Mouse (Mus musculus): Measurements from ENCODE around the gene Lcp2.

Lcp2 gene

DNA sequence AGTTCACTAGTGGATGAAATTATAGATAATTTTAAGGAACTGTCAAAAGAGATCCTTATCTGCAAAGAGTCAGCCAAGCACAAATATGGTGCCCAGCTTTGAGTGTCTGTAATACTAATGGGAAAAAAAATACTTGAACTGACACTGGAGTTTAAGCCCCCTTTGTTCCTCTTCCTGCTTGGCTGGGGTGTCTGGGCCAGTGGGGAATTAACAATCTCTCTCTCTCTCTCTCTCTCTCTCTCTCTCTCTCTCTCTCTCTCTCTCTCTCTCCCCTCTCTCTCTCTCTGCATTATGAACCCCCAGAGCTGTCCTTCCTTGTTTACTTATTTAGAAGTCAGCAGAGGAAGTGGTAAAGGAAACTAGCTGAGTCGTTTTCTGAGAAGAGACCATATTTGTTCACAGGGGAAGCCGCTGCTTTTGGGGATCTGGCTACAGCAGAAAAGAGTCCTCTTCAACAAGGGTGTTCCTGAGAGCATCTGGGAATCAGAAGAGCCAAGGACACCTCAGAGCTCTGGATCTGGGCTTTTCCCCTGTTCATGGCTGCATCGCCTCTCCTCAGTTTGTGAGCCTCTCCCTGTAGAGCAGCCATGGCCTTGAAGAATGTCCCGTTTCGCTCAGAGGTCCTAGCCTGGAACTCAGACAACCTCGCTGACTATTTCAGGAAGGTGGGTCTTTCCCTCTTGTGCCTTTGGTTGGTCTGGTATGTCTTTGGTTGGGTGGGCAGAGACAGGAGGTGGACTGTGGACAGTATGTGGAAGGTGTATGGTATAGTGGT is at the start of gene Lcp2:
Lcp2 (plus strand) TSS at position 154 of the 775 bp plus-strand sequence.
- no peak for DNase-seq (ENCODE audit: low spot score)

DNA sequence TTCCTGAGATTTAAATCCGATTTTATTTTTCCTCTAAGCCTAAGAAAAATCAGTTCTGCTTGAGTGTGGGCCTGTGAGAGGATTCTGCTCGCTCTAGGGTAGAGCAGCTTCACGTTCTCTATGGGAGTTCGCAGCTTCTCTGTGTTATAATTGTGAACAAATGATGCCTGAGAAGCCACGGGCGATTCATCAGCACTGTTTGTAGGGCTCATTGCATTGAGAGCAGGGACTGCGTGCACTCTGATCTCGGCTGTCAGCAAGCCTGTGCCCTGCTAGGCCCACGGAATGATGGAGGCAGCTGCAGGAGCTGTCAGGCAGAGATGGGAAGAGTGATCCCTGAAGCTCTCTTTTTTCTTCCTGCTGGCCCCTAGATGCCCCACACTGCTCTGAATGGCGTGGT is 48.5 kb upstream of the Lcp2 start:
- no peak for DNase-seq (ENCODE audit: low spot score)

DNA sequence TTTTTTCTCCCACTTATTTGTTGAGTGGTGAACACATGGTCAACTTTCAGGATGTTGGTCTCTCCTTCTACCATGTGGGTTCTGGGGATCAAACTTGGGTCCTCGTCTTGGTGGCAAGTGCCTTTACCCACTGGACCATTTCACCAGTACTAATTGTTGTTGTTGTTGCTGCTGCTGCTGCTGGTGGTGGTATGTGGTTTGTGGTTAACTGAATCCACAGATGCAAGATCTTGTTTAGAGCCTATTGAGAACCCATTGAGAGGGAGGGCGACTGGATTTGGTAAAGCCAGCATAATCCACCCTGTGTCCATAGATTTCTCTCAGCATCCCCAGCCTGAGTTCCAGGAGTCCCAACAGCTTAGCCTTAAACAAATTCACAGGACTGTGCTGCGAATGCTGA is 46.3 kb upstream of the Lcp2 start:
- no peak for DNase-seq (ENCODE audit: low spot score)

DNA sequence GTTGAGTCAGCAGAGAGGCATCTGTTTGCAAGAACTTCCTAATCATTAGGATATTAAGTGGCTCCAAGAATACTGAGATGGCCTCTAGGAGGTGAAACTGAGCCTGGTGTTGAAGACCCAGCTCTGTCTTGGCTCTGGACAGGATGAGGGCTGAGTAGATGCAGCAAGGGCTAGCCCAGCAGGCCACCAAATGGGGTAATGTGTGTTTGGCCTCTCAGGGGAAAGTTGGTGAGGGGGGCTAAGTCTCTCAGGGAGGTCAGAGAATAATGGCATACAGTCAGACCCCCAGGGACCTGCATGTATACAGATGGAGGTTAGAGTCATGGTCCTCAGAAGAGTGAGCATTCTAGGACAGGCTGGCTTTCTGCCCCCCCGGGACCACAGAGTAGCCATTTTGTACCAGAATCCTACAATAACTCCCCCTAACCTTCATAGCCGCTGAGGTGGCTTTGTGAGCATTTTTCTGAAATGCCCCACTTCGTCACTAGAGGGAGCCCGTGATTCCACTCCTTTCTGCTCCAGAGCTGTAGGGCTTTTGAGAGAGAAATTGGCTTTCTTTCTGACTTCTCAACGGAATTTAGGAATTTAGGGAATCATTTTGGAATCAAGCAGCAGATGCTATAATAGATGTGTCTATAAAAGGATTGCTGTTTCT is 44.7 kb upstream of the Lcp2 start:
- no peak for DNase-seq (ENCODE audit: low spot score)

DNA sequence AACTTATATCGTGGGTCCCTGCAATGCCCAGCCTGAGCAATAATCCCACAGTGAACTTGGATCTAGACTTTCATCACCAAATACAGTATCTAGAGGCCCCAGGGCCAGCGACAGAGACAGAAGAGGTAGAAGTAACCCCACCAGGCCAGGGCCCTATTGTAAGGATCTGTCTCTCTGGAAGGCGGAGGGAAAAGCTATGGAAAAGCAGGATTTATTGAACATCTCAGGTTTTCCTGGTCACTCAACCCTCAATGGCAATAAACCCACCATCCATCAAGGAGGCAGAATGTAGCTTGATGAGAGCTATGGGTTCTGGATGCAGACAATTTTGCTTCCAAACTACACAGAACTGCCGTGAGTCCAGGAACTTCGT is 44.1 kb upstream of the Lcp2 start:
- DNase-seq (ENCODE audit: low spot score): no peak

DNA sequence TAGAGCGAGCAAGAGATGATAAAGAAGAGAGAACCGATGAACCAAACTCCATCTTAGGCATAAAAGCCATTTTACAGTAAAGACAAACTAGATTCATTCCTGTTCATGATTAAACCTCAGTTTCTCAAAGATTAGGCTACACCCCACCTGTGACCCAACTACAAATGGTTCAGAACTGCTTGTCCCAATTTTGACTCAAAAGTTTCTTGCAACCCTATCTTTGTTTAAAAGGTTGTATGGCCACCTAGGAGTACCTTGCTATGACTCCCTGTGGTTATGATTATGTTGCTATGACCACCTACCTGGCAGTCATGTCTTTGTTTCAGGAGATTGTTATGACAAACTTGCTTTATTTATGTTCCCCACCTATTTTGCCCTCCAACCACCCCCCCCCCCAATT is 39.1 kb upstream of the Lcp2 start:
- DNase-seq (ENCODE audit: low spot score): no peak

DNA sequence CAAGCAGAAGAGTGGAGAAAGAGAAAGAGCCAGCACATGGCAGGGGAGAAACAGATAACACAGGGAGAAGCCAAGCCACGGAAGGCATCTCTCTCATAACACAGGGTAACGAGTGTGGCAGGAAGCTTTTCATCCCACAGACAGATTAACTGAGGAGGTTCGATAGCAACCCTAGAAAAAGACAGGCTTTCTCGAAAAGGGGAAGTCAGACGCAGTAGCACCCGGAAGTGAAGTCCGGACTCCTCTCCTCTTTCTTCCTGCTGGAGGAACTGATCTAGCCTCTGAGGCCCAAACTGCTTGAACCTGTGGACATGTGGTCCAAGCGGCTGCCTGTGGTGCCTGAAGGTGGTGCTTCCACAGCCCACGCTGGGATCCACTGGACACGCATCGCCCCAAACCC is 38.5 kb upstream of the Lcp2 start:
- no peak for DNase-seq (ENCODE audit: low spot score)

DNA sequence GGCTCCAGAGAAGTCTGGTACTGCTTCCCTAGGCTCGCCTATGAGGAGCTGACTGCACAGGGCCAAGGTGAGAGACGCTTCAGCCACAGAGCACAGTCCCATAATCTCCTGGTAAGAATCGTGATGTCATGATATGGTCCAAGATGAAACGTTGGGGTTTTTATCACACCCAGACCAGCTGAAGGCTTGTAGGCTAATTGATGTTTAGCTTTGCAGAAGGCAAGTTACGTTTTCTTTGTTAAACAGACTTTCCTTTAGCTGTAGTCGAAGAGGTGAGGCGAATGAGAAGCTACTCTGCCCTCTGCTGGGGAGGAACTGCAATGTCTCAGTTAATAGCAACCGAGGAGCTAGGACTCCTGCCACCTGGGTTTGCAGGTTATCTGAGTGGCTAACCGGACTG is 38.0 kb upstream of the Lcp2 start:
- DNase-seq (ENCODE audit: low spot score): no peak

DNA sequence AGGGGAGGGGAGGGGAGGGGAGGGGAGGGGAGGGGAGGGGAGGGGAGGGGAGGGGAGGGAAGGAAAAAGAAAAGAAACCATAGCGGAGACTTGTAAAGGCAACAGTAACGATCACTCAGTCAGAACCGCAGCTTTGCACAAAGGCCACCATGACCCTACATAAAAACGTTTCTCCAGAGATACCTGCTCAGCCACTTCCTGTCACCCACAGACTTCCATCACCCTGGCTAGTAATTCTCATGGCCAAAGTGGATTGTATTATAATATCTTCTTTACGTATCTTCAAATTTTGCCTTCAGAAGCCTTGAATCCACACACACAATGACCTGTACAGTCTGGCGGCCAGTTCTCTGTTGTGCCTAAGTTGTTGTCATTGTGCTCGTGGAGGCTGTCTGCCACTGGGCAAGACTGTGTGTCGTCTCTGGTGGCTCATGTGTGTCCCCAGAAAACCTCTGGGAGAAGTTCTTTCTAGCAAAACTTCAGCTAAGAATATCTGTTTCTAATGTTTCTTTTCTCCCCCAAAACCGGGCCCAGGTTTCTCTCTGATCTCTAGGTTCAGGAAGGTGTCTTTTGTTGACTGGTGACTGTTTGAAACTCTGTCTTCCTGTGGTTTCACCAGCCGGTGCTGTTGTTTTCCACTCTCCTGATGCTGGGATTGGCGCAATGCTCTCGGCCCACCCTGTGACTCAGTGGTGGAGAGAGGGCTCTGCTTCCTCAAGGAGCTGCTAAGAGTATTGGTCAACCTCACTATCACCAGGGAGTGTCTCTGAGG is 37.2 kb upstream of the Lcp2 start:
- no peak for DNase-seq (ENCODE audit: low spot score)

DNA sequence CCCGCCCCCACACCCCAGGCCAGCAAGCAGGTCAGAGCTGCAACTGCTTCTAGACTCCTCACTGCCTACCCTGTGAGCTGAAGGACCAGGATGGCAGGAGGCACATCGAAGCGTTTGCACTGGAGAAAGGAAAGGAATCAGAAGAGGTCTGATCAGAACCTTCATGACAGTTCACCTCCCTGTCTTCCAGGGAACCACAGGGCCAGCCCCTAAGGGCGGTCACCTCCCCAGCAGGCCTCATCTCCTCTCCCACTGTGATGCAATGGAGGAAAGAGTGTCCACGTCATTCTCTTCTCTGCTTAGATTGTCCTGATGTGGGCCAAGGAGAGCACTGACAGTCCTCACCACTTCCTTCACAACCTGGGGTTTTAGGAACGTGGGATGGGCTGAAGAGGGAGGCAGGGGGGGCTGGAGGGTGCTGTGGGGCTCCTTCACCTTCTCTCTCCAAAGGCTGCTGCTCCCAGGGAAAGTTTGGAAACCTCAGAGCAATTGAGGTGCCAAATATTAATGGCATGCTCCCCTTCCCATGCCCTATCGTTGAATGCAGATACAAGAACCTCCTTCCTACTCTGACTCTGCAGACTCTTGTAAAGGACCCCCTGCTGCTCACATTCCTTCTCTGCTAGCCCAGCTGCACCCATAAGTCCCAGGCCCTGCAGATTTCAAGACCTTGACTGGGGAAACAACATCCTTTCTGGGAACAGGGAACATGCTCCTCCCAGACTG is 36.4 kb upstream of the Lcp2 start:
- DNase-seq (ENCODE audit: low spot score): no peak

DNA sequence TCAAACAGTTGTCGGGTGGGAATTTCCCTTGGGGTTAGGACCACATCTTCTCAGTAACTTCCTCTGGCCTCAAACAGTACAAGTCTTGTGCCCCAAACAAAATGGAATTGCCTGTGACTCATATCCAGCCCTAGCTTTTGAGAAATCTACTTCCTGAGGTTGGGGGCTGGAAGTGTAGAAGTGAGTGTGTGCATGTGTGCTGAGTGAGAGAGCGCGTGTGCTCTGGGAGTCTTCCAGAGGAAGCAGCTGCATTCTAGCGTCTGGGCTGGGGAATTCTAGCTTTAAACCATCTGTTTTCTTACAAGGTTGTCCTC is 35.9 kb upstream of the Lcp2 start:
- no peak for DNase-seq (ENCODE audit: low spot score)

DNA sequence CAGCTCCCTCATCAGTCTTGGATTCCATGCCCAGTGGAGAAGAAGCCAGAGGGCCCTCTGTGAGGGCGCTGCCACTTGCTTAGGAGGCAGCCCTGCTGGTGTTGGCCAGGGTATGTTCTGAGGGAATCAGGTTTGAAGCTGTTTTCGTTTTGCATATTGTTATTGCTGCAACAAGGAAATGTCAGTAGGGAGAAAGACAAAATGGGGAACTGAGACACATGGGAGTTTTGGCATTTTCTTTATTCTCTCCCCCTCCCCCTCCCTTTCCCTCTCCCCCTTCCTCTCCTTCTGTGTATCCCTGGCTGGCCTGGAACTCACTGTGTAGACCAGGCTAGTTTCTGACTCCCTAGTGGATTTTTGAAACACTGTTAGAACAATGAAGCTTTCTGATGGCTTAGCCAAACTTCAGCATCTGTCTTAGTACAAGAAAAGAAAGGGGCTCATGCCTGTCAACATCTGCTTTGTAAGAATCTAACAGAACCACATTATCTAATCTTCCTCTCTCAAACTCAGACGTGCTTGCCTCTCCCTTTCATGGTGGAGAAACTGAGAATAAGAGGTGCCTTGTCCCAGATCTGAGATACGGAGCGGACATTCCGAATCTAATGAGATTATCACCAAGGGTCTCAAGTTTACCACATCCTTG is 34.6 kb upstream of the Lcp2 start:
- no peak for DNase-seq (ENCODE audit: low spot score)

DNA sequence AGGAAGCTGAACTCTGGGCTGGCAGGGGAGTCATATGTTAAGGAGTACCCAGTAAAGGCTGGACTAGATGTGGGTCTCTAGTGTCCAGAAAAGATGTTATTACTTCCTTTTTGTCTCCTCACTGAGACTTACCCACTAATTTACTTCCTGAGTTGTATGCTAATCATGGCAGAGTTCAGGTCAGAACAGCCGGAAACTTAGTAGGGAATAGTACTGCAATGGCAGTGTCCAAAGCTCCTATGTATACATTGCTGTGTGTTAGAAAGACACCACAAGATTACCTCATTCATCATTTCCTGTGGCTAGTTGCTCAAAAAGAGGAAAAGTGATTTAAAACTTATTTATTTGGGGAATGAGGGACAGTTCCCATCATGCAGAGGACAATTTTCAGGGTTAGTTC is 21.6 kb upstream of the Lcp2 start:
- DNase-seq (ENCODE audit: low spot score): no peak

DNA sequence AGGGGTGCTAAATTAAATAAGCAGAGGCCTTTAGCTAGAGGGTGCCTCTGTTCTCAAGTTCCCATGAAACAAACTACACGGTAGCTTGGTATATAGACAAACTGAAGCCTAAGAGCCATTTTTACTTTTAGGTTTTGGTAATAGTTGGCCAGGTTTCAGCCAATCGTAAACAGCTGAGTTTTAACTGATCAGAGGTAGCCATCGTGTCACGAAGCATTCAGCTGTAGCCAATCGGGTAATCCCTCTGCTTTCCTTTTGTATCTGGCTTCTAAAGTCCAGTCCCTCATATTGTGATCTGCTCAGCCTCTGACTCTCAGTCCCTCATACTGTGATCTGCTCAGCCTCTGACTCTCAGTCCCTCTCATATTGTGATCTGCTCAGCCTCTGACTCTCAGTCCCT is 17.1 kb upstream of the Lcp2 start:
- DNase-seq (ENCODE audit: low spot score): no peak

DNA sequence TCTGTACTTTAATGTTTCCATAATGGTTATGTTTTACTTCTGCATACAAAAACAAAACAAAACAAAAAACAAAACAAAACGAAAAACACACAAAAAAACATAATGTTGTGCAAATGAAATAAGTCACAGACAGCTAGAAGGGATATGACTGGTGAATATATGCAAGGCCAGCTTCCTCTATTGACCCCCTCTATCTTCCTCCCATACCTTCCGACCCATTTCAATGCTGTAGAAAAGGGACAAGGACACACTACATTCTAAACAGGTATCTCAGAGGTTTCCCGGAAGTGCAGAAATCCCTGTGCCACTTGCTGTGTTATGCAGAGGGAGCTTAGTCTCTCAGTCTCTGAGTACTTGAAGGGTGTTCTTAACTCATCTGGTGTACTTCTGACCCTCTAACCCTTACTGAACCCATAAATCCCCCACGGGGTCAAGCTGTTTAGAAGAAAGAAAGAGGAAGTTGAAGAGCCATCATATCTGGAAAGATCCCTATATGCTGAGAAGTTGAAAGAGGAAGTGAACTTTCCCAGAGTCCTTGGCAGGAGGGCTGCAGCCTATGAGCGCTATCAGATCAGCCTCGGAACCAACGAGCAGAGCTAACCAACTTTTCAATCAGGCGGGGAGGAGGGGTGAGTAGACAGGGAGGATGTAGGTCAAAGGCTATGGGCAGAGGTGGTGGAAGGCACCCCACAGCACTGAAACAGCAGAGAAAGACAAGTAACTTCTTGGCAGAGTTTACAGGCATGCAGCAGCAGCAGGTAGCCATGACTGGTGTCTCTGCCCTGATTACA is 15.5 kb upstream of the Lcp2 start:
- no peak for DNase-seq (ENCODE audit: low spot score)

DNA sequence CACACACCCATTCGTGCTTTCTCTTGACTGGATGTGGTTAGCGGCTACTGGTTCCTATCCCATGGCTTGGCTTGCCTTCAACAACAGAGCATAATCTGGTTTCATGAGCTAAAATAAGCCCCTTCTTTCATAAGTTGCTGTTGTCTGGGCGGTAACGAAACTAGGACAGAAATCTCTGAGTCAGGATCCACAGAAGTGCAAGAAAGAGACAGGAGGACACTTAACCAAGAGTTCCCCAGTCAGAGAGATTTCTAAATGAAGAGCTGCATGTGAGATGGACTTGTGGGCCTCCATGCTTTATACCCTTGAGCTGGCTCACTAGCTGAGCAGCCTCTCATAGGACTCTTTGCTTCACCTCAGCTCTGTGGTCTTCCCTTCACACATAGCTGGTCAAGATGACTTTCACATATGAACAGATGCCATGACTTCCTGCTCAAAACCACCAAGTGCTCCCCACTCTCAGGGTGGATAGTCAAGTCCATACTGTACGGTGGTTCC is 12.7 kb upstream of the Lcp2 start:
- no peak for DNase-seq (ENCODE audit: low spot score)

DNA sequence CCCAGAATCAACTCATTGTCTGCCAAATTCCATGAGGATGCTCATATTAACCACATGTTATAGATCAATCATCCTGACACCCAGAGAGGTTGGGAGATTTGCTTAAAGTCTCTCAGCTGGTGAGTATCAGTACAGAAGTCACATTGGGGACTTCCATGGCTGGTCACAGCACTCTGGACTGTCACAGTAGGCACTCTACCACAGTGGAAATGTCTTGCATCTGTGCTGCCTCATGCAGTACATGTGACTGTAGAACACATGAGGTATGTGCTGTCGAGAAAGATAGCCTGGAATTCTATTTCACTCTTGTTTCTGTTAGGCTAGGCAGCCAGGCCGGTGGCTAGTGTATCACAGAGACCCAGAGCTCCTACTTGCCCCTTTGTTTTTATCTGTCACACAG is 11.9 kb upstream of the Lcp2 start:
- DNase-seq (ENCODE audit: low spot score): no peak

DNA sequence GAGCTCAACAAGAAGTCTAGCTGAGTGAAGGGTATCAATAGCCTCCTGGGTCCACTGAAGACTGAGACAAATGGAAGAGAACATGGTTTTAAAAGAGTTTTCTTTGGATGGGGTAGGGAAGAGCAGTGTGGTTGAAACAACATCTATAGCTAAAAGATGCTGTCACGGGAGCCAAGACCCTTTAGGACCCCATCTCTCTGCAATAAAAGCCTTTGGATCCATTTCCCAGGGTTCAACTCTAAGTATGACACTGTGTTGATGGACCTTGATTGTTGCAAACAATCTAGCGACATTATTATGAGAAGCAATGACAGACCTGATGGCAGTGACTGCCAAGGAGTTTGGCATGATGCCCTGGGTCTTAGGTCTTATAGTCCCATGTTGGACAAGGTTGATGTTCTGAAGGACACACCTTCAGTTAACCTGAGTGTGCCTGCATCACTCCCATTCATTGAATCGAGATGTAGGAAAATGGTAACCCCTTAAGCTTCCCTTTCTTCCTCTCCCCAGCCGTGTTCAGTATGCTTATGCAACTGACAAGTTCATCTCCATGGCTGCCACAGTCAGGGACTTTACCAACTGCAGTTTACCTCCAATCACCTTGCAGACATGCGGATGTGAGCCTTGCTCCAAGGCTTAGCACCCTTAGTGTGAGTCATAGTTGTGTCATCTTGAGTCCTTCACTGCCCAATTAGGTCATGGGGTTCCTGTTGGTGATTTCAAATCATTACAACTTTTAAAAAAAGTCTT is 10.6 kb upstream of the Lcp2 start:
- no peak for DNase-seq (ENCODE audit: low spot score)

DNA sequence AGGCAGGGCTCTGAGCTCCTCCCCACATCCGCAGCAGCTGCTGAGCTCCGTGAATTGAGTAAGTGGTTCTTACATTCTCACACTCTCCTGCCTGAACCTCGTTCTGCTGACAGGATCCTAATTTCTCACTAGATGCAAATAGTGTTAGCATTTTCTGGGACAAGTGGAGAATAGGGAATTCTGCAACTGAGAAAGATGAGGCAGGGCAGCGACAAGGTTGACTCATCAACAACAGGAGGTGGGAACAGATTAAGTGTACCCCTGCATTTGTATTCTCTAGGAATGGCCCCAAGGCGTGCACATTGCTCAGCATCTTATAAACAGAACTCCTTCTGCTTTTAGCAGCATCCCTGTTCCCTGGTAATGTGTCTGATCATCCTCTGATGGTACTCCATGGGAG is 6.7 kb upstream of the Lcp2 start:
- DNase-seq (ENCODE audit: low spot score): no peak

DNA sequence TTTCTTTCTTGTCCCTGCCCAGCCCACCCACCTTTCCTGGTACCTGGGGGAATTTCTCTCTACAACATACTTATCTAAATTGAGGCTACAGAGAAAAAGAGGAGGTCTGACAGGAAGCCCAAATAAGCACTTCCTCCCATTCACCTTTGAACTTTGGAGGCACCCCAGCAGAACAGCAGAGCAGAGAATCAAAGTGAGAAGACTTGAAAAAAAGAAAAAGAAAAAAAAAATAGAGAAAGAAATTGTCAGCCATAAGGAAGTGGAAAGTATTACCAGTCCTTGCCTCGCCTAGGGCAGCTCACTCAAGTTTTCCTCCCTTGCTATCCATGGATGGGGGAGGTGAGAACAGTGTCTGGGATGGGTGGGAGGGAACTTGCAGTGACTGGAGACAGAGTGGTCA is 3.9 kb upstream of the Lcp2 start:
- no peak for DNase-seq (ENCODE audit: low spot score)

DNA sequence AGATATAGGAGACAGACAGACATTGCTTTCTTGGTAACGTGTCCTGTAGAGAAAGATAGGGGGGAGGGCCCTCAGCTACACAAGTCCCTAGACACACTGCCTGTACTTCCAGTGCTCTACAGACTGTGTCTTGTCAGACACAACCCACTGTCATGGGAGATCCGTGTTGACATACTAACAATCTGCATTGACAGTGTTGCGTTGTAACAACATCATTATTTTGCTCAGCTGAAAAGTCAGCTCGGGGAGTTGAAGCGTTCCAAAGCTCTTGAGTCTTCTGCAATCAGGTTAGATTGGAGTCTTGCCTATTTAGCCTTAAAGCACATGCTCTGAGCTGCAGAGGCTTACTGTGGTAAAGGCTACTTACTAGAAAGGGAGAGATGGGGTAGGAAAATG is 820 bp downstream of the Lcp2 start:
- no peak for DNase-seq (ENCODE audit: low spot score)
